Mouse (Mus musculus) thymus, adult 2 months (tissue): ENCODE data around the gene Hlx. TPM values are rescaled to one million over a fixed set of nuclear protein-coding genes. Genes with fewer than 3 reads are reported as not detected.

ENCODE experiments used
- DNase-seq: peaks from one replicate; pipeline ENCODE4 v3.0.0; 2021
- H3K27ac ChIP-seq: fragments of 200-500 bp; 2 replicates; pipeline ENCODE4 v1.5.1; 2012; ENCODE audit warnings: low read length, control low read depth; ENCODE audit not compliant: control insufficient read depth, insufficient read depth
- H3K27me3 ChIP-seq: fragments of 200-500 bp; 2 replicates; pipeline ENCODE4 v1.6.1; 2012; ENCODE audit warnings: mild to moderate bottlenecking, low read length, moderate library complexity, mixed read lengths; ENCODE audit not compliant: control insufficient read depth, insufficient read depth
- H3K36me3 ChIP-seq: fragments of 200-500 bp; 2 replicates; pipeline ENCODE4 v1.6.1; 2012; ENCODE audit warnings: mild to moderate bottlenecking, low read length, moderate library complexity; ENCODE audit not compliant: control insufficient read depth, insufficient read depth
- H3K4me1 ChIP-seq: fragments of 200-500 bp; replicated peaks from 2 replicates; pipeline ENCODE4 v1.6.1; 2012; ENCODE audit warnings: low read length; ENCODE audit not compliant: control insufficient read depth, insufficient read depth
- H3K4me3 ChIP-seq: fragments of 200-500 bp; 2 replicates; pipeline ENCODE4 v1.5.1; 2012; ENCODE audit warnings: mild to moderate bottlenecking, low read length, control low read depth, moderate library complexity; ENCODE audit not compliant: control insufficient read depth, insufficient read depth
- CTCF ChIP-seq: fragments of 200-500 bp; IDR thresholded peaks from 2 replicates; pipeline ENCODE4 v1.5.1; 2012; ENCODE audit warnings: mild to moderate bottlenecking, control low read depth, low read length, moderate library complexity, borderline replicate concordance; ENCODE audit not compliant: control insufficient read depth, poor library complexity, insufficient read depth; ENCODE audit errors: extremely low read depth
- POLR2A ChIP-seq: fragments of 200-500 bp; IDR thresholded peaks from 2 replicates; pipeline ENCODE4 v1.6.1; 2012; ENCODE audit warnings: mild to moderate bottlenecking, low read length, control low read depth, moderate library complexity; ENCODE audit not compliant: control insufficient read depth, poor library complexity, insufficient read depth; ENCODE audit errors: extremely low read depth
- WGBS: fragments of 180-500 bp; shearing (Covaris S2); methylation state at CpG from one replicate; pipeline ENCODE4 v1.1.7; 2018; 5-methylcytosine and 5-hydroxymethylcytosine counted together
- polyA plus RNA-seq: library from polyadenylated mRNA; depleted of rRNA; stranded (reverse); fragments of >200 nt; gene quantifications from 2 replicates; pipeline ENCODE4 v1.2.3, GENCODE M21; 2012

Gene Hlx
- polyA plus RNA-seq, 1 experiment = 18.4 TPM

GRCm38 (mm10) chr1:184720162-184721025, 12.0 kb downstream of the Hlx start:
- peaks cover 33% of the 10 kb centered on the region for H3K27me3 ChIP-seq
- DNase-seq = no peak
- no peaks in the 10 kb centered on the region for H3K36me3 ChIP-seq
- no peak for TF ChIP-seq POLR2A
- no peak for TF ChIP-seq CTCF
- H3K4me1 ChIP-seq = no peaks in the 10 kb centered on the region
- no peak overlapping the region for H3K27ac ChIP-seq
- H3K4me3 ChIP-seq = no peak overlapping the region
- WGBS = 13% methylated on average over 26 of the region's 26 CpGs

GRCm38 (mm10) chr1:184718261-184719120, 13.9 kb downstream of the Hlx start:
- peaks cover 33% of the 10 kb centered on the region for H3K27me3 ChIP-seq
- H3K4me3 ChIP-seq = no peak overlapping the region
- no peak for DNase-seq
- no peak overlapping the region for H3K27ac ChIP-seq
- H3K4me1 ChIP-seq = no peaks in the 10 kb centered on the region
- 6% methylated on average over 41 of the region's 41 CpGs for WGBS
- no peak for TF ChIP-seq CTCF
- no peak for TF ChIP-seq POLR2A
- H3K36me3 ChIP-seq = no peaks in the 10 kb centered on the region

- TF ChIP-seq CTCF = no peak
- H3K36me3 ChIP-seq = no peaks in the 10 kb centered on the region
- no peak overlapping the region for H3K27ac ChIP-seq
- H3K27me3 ChIP-seq = peaks cover 33% of the 10 kb centered on the region
- no peaks in the 10 kb centered on the region for H3K4me1 ChIP-seq
- DNase-seq = no peak
- 13% methylated on average over 12 of the region's 12 CpGs for WGBS
- no peak overlapping the region for H3K4me3 ChIP-seq
Observed at GRCm38 (mm10) chr1:184717691-184718200, 14.7 kb downstream of the Hlx start.

- H3K27me3 ChIP-seq = peaks cover 33% of the 10 kb centered on the region
- no peak overlapping the region for H3K4me3 ChIP-seq
- no peak overlapping the region for H3K27ac ChIP-seq
- DNase-seq = no peak
- no peak for TF ChIP-seq POLR2A
- no peak for TF ChIP-seq CTCF
- no peaks in the 10 kb centered on the region for H3K4me1 ChIP-seq
- no peaks in the 10 kb centered on the region for H3K36me3 ChIP-seq
- WGBS = 18% methylated on average over 18 of the region's 18 CpGs
Observed at GRCm38 (mm10) chr1:184717016-184717568, 15.3 kb downstream of the Hlx start.

- Histone ChIP-seq H3K4me3 (no peak overlapping the region), H3K36me3 (no peaks in the 10 kb centered on the region), H3K27me3 (peaks cover 33% of the 10 kb centered on the region), H3K27ac (no peak overlapping the region), H3K4me1 (no peaks in the 10 kb centered on the region)
- 2% methylated on average over 6 of the region's 6 CpGs for WGBS
- DNase-seq = no peak
- no peak for TF ChIP-seq CTCF
- no peak for TF ChIP-seq POLR2A
Observed at GRCm38 (mm10) chr1:184716117-184716516, 16.3 kb downstream of the Hlx start.

GRCm38 (mm10) chr1:184715693-184716092, 16.7 kb downstream of the Hlx start:
- DNase-seq = no peak
- peaks cover 32% of the 10 kb centered on the region for H3K27me3 ChIP-seq
- no peaks in the 10 kb centered on the region for H3K4me1 ChIP-seq
- TF ChIP-seq POLR2A (no peak), CTCF (no peak)
- 67% methylated on average over 6 of the region's 6 CpGs for WGBS
- no peak overlapping the region for H3K27ac ChIP-seq
- H3K36me3 ChIP-seq = no peaks in the 10 kb centered on the region
- no peak overlapping the region for H3K4me3 ChIP-seq
